Comparison of ENCODE assay signal across 8 mouse cellular contexts in the genomic region with DNA sequence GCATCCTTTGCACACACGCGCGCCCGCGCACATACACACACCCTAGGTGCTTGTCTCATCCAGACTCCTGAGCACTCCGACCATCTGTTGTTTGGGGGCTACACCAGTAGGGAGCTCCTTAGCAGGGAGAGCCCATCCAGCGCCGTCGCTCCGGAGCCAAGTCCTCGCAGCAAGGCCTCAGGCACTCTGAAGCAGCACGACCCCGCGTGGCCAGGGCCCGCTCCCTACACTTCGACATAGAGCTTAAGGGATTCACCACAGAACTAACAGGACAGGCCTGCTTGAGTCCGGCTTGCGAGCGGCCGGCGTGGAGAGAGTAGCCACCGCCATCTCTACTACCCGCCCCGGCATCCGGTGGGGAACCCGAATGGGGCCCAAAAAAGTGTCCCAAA. TPM values are rescaled to one million over a fixed set of nuclear protein-coding genes. Genes with fewer than 3 reads are reported as not detected.
DNase-seq lines count a peak whose midpoint lies in the region; ATAC-seq and TF ChIP-seq lines count a peak whose summit lies in the region.

No protein-coding gene starts in this region.

- H3K36me3 ChIP-seq in heart, embryonic 13.5 days: peaks cover 19% of the 10 kb centered on the region
- peaks cover 25% of the 10 kb centered on the region for H3K36me3 ChIP-seq in liver, embryonic 13.5 days
- H3K36me3 ChIP-seq in stomach, postnatal 0 days (ENCODE audit: control insufficient read depth, insufficient read depth, low read length): peaks cover 12% of the 10 kb centered on the region

- H3K4me2 ChIP-seq in heart, embryonic 13.5 days: peak overlapping the region; percentile 91
- H3K4me2 ChIP-seq in liver, embryonic 13.5 days: peak overlapping the region; percentile 88
- H3K4me2 ChIP-seq in stomach, postnatal 0 days (replicated peaks; ENCODE audit: low read depth): peak overlapping the region; percentile 82

- no peaks in the 10 kb centered on the region for H3K9me3 ChIP-seq in heart, embryonic 13.5 days
- H3K9me3 ChIP-seq in liver, embryonic 13.5 days (replicated peaks): no peaks in the 10 kb centered on the region
- H3K9me3 ChIP-seq in stomach, postnatal 0 days (ENCODE audit: control insufficient read depth, low read length): no peaks in the 10 kb centered on the region

- H3K4me3 ChIP-seq in heart, embryonic 13.5 days: peak overlapping the region; percentile 79
- H3K4me3 ChIP-seq in liver, embryonic 13.5 days (replicated peaks): peak overlapping the region; percentile 76
- H3K4me3 ChIP-seq in stomach, postnatal 0 days (ENCODE audit: low read depth, low read length): peak overlapping the region; percentile 81

- H3K4me1 ChIP-seq in heart, embryonic 13.5 days: peaks cover 34% of the 10 kb centered on the region
- H3K4me1 ChIP-seq in liver, embryonic 13.5 days (replicated peaks): peaks cover 47% of the 10 kb centered on the region
- peaks cover 14% of the 10 kb centered on the region for H3K4me1 ChIP-seq in stomach, postnatal 0 days (replicated peaks; ENCODE audit: control insufficient read depth, insufficient read depth)

- no peak for TF ChIP-seq EP300 in stomach, postnatal 0 days (optimal IDR thresholded peaks at IDR 0.05)

- TF ChIP-seq CTCF in stomach, postnatal 0 days (IDR thresholded peaks at IDR 0.05; ENCODE audit: low read depth): peak; percentile 66

- peak overlapping the region; percentile 91 for H3K9ac ChIP-seq in heart, embryonic 13.5 days
- peak overlapping the region; percentile 86 for H3K9ac ChIP-seq in liver, embryonic 13.5 days
- H3K9ac ChIP-seq in stomach, postnatal 0 days (ENCODE audit: low read length): peak overlapping the region; percentile 81

- peak; percentile 46 to 55 for DNase-seq in B cell, adult 2 months
- DNase-seq in brain, adult 2 months (ENCODE audit: low read depth, low spot score): peak; percentile 86
- DNase-seq in kidney, postnatal 14 days: peak; percentile 75
- peak; percentile 51 for DNase-seq in liver, embryonic 13.5 days
- peak; percentile 39 to 47 for DNase-seq in natural killer cell, adult 2 months (ENCODE audit: low spot score in 2 of 2)
- DNase-seq in stomach, postnatal 0 days (ENCODE audit: low spot score): peak; percentile 76

- H3K27me3 ChIP-seq in heart, embryonic 13.5 days (replicated peaks): no peaks in the 10 kb centered on the region
- H3K27me3 ChIP-seq in liver, embryonic 13.5 days: no peaks in the 10 kb centered on the region
- no peaks in the 10 kb centered on the region for H3K27me3 ChIP-seq in stomach, postnatal 0 days (ENCODE audit: control insufficient read depth, insufficient read depth, low read length)

- peak overlapping the region; percentile 86 for H3K27ac ChIP-seq in heart, embryonic 13.5 days (replicated peaks)
- H3K27ac ChIP-seq in liver, embryonic 13.5 days: peak overlapping the region; percentile 73
- peak overlapping the region; percentile 93 for H3K27ac ChIP-seq in stomach, postnatal 0 days (replicated peaks)

- ATAC-seq in erythroblast, adult 5-6 weeks (replicated peaks; ENCODE audit: low FRiP score, poor library complexity, severe bottlenecking): peak; percentile 53
- ATAC-seq in heart, embryonic 13.5 days (ENCODE audit: extremely low read depth, insufficient number of reproducible peaks, low FRiP score, low TSS enrichment): peak; percentile 11; the same call in 1 of the 2 replicates
- ATAC-seq in liver, embryonic 13.5 days (ENCODE audit: low read depth): peak; percentile 13
- peak; percentile 30 for ATAC-seq in stomach, postnatal 0 days (ENCODE audit: low FRiP score, low TSS enrichment)

- WGBS in heart, embryonic 13.5 days: under 1% methylated on average over 26 of the region's 26 CpGs
- WGBS in liver, embryonic 13.5 days (ENCODE audit: insufficient replicate concordance): under 1% methylated on average over 26 of the region's 26 CpGs
- WGBS in stomach, postnatal 0 days: under 1% methylated on average over 26 of the region's 26 CpGs

RNA-seq across cellular contexts. Expression of a gene that starts 0.7 kb away (rescaled TPM):
- total RNA-seq in erythroblast, adult 5-6 weeks (2015; ENCODE audit: low replicate concordance): 29.0 and 34.4 TPM in 2 replicates
- 16.2 and 28.4 TPM in 2 replicates for total RNA-seq in erythroblast, adult 5-6 weeks (2017; ENCODE audit: low replicate concordance)
- polyA plus RNA-seq in heart, embryonic 13.5 days (2015; fragmentation: Nextera tagmentation; extraction: Ambion mirVana): 67.8 and 69.7 TPM in 2 replicates
- polyA plus RNA-seq in liver, embryonic 13.5 days (2015; fragmentation: Nextera tagmentation; extraction: Ambion mirVana): 86.2 and 108 TPM in 2 replicates
- polyA plus RNA-seq in stomach, postnatal 0 days (2015; fragmentation: Nextera tagmentation; extraction: Ambion mirVana): 70.3 and 70.6 TPM in 2 replicates

RNA-seq across cellular contexts. Expression of a gene that starts 18.3 kb away (rescaled TPM):
- not detected in 2 replicates for total RNA-seq in erythroblast, adult 5-6 weeks (2015; ENCODE audit: low replicate concordance)
- total RNA-seq in erythroblast, adult 5-6 weeks (2017; ENCODE audit: low replicate concordance): not detected in 2 replicates
- polyA plus RNA-seq in heart, embryonic 13.5 days (2015; fragmentation: Nextera tagmentation; extraction: Ambion mirVana): 0.19 and 0.62 TPM in 2 replicates
- 0.08 and 0.16 TPM in 2 replicates for polyA plus RNA-seq in liver, embryonic 13.5 days (2015; fragmentation: Nextera tagmentation; extraction: Ambion mirVana)
- 0.17 and 0.33 TPM in 2 replicates for polyA plus RNA-seq in stomach, postnatal 0 days (2015; fragmentation: Nextera tagmentation; extraction: Ambion mirVana)

RNA-seq across cellular contexts. Expression of a gene that starts 47.6 kb away (rescaled TPM):
- total RNA-seq in erythroblast, adult 5-6 weeks (2015; ENCODE audit: low replicate concordance): 1.5 and 1.9 TPM in 2 replicates
- total RNA-seq in erythroblast, adult 5-6 weeks (2017; ENCODE audit: low replicate concordance): 4.3 and 4.5 TPM in 2 replicates
- polyA plus RNA-seq in heart, embryonic 13.5 days (2015; fragmentation: Nextera tagmentation; extraction: Ambion mirVana): 18.1 and 20.2 TPM in 2 replicates
- 13.2 and 14.1 TPM in 2 replicates for polyA plus RNA-seq in liver, embryonic 13.5 days (2015; fragmentation: Nextera tagmentation; extraction: Ambion mirVana)
- polyA plus RNA-seq in stomach, postnatal 0 days (2015; fragmentation: Nextera tagmentation; extraction: Ambion mirVana): 23.5 and 25.7 TPM in 2 replicates

RNA-seq across cellular contexts. Expression of a gene that starts 54.5 kb away (rescaled TPM):
- 2.3 and 3.7 TPM in 2 replicates for total RNA-seq in erythroblast, adult 5-6 weeks (2015; ENCODE audit: low replicate concordance)
- 5.3 and 7.2 TPM in 2 replicates for total RNA-seq in erythroblast, adult 5-6 weeks (2017; ENCODE audit: low replicate concordance)
- 6.6 and 6.7 TPM in 2 replicates for polyA plus RNA-seq in heart, embryonic 13.5 days (2015; fragmentation: Nextera tagmentation; extraction: Ambion mirVana)
- polyA plus RNA-seq in liver, embryonic 13.5 days (2015; fragmentation: Nextera tagmentation; extraction: Ambion mirVana): 2.4 and 2.6 TPM in 2 replicates
- polyA plus RNA-seq in stomach, postnatal 0 days (2015; fragmentation: Nextera tagmentation; extraction: Ambion mirVana): 2.6 and 3.3 TPM in 2 replicates

Comparison
In these comparisons a context has a peak if more than half of its experiments do, and no peak if none do; other contexts are left out.
1. Peak in every context shown above with its lines: DNase-seq, ATAC-seq, H3K4me3 ChIP-seq and H3K27ac ChIP-seq.